Mouse (Mus musculus) embryonic fibroblast, embryonic 13.5 days (primary cell): ENCODE measurements around the gene Arhgap10.

Source experiments
- CTCF ChIP-seq: IDR thresholded peaks from 2 replicates; pipeline ENCODE4 v1.5.1; 2011; ENCODE audit warnings: mild to moderate bottlenecking, control low read depth, low read length, moderate library complexity, borderline replicate concordance; ENCODE audit not compliant: insufficient read depth
- POLR2A ChIP-seq: IDR thresholded peaks from 2 replicates; pipeline ENCODE4 v1.6.1; 2011; ENCODE audit warnings: low read depth, mild to moderate bottlenecking, control low read depth, low read length, moderate library complexity

- TF ChIP-seq CTCF (no peak), POLR2A (no peak)
Observed at GRCm38 (mm10) chr8:77489235-77489634, 28.5 kb downstream of the Arhgap10 start.
